Mouse (Mus musculus) stomach, postnatal 0 days (tissue): Measurements from ENCODE around the gene Mrpl19. TPM values are rescaled to one million over a fixed set of nuclear protein-coding genes. Genes with fewer than 3 reads are reported as not detected.

Experiments
- ATAC-seq: fragments of 200-750 bp; cut with Nextera tagmentation; 2 replicates; pipeline ENCODE4 v1.8.0; 2017; ENCODE audit not compliant: low FRiP score, low TSS enrichment
- DNase-seq: peaks from one replicate; pipeline ENCODE4 v3.0.0-alpha.2; 2016; ENCODE audit warnings: low spot score
- H3K27ac ChIP-seq: fragments of 300-500 bp; sonication (generic); replicated peaks from 2 replicates; pipeline ENCODE4 v1.5.1; 2014; ENCODE audit warnings: mild to moderate bottlenecking, control low read depth
- H3K27me3 ChIP-seq: fragments of 300-500 bp; sonication (generic); 2 replicates; pipeline ENCODE4 v1.6.1; 2014; ENCODE audit warnings: low read length; ENCODE audit not compliant: control insufficient read depth, insufficient read depth
- H3K36me3 ChIP-seq: fragments of 300-500 bp; sonication (generic); 2 replicates; pipeline ENCODE4 v1.6.1; 2014; ENCODE audit warnings: low read length, mixed read lengths; ENCODE audit not compliant: control insufficient read depth, insufficient read depth
- H3K4me1 ChIP-seq: fragments of 300-500 bp; sonication (generic); replicated peaks from 2 replicates; pipeline ENCODE4 v1.6.1; 2014; ENCODE audit warnings: antibody characterized with exemption; ENCODE audit not compliant: control insufficient read depth, insufficient read depth
- H3K4me2 ChIP-seq: fragments of 300-500 bp; sonication (generic); replicated peaks from 2 replicates; pipeline ENCODE4 v1.6.1; 2014; ENCODE audit warnings: low read depth, mild to moderate bottlenecking, control low read depth, moderate library complexity
- H3K4me3 ChIP-seq: fragments of 300-500 bp; sonication (generic); 2 replicates; pipeline ENCODE4 v1.5.1; 2014; ENCODE audit warnings: low read depth, low read length, control low read depth
- H3K9ac ChIP-seq: fragments of 300-500 bp; sonication (generic); 2 replicates; pipeline ENCODE4 v1.6.1; 2014; ENCODE audit warnings: mild to moderate bottlenecking, low read length, control low read depth, mixed read lengths
- H3K9me3 ChIP-seq: fragments of 300-500 bp; sonication (generic); 2 replicates; pipeline ENCODE4 v1.6.1; 2016; ENCODE audit warnings: low read length; ENCODE audit not compliant: control insufficient read depth
- CTCF ChIP-seq: IDR thresholded peaks from 2 replicates; pipeline ENCODE4 v1.5.1; 2016; ENCODE audit warnings: antibody characterized with exemption, low read depth, mild to moderate bottlenecking, moderate library complexity
- EP300 ChIP-seq: optimal IDR thresholded peaks from 2 replicates; pipeline ENCODE3; 2016; ENCODE audit warnings: antibody characterized with exemption
- WGBS: fragments of 180-500 bp; shearing (Covaris S2); extraction: QIAGEN DNeasy Blood & Tissue Kit; methylation state at CpG from one replicate; pipeline ENCODE4 v1.1.7; 2014; 5-methylcytosine and 5-hydroxymethylcytosine counted together
- polyA plus RNA-seq: library from polyadenylated mRNA; unstranded; fragments of >200 nt; fragmentation: Nextera tagmentation; extraction: Ambion mirVana; gene quantifications from 2 replicates; pipeline ENCODE4 v1.2.1, GENCODE M21; 2015

Gene Mrpl19
- polyA plus RNA-seq, 1 experiment from 2014 or later = 28.6 TPM

DNA sequence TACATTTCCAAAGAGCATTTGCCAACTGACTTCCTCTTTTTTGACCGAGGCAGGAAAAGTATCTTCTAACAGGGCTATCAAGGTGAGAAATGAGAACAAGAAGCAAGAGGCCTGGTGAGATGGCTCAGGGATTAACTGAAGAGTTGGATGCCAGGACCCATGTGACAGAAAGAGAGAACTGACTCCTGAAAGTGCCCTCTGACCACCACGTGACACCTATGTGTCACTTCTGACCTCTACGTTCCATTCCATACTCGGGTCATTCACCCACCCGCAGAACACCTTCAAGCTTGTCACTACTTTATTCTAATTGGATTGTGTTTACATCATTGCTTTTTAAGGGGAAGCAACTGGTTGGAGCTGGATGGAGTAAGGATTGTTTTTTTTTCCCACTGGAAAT, 20.8 kb upstream of the Mrpl19 start:
- H3K36me3 ChIP-seq = no peaks in the 10 kb centered on the region
- ATAC-seq = no peak
- no peak overlapping the region for H3K4me3 ChIP-seq
- TF ChIP-seq EP300 (no peak), CTCF (no peak)
- no peak overlapping the region for H3K4me2 ChIP-seq
- no peaks in the 10 kb centered on the region for H3K9me3 ChIP-seq
- no peak for DNase-seq
- H3K4me1 ChIP-seq = no peaks in the 10 kb centered on the region
- no peak overlapping the region for H3K27ac ChIP-seq
- no peaks in the 10 kb centered on the region for H3K27me3 ChIP-seq
- 35% methylated on average over 5 of the region's 5 CpGs for WGBS
- H3K9ac ChIP-seq = no peak overlapping the region

DNA sequence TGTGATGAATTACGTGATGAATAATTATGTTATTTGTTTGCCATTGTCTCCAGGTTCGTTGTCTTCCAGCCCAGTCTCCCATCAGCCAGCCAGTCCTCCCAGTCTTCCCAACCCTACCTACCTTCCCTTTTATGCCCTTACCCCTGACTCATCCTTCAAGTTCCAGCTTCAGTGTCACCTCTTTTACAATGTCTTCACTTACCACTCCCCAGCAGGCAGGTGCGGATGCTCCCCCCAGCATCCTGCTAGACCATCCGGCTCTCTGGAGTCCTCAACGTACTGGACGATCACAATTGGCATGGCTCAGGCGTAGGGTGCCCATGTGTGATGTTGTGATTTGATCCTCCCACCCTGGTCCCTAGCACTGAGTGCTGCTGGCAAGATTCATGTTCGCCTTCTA, 20.4 kb upstream of the Mrpl19 start:
- Histone ChIP-seq H3K4me1 (no peaks in the 10 kb centered on the region), H3K36me3 (no peaks in the 10 kb centered on the region), H3K9ac (no peak overlapping the region), H3K4me2 (no peak overlapping the region), H3K27me3 (no peaks in the 10 kb centered on the region), H3K4me3 (no peak overlapping the region), H3K27ac (no peak overlapping the region), H3K9me3 (no peaks in the 10 kb centered on the region)
- TF ChIP-seq EP300 (no peak), CTCF (no peak)
- 86% methylated on average over 8 of the region's 8 CpGs for WGBS
- ATAC-seq (no peak), DNase-seq (no peak)

DNA sequence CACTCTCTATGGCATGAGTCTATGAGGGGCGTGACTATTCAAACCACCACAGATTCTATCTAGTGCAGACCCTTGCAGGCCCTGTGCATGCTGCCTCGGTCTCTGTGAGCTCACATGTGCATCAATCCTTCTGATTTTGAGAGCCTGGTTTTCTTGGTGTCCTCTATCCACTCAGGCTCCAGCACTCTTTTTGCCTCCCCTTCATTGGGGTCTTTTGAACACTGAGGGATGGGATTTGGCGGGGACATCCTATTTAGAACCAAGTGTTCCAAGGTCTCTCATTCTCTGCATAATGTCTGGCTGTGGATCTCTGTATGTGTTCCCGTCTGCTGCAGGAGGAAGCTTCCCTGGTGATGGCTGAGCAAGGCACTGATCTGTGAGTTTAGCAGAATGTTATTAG, 13.5 kb upstream of the Mrpl19 start:
- Histone ChIP-seq H3K36me3 (no peaks in the 10 kb centered on the region), H3K4me3 (no peak overlapping the region), H3K9me3 (no peaks in the 10 kb centered on the region), H3K27ac (no peak overlapping the region), H3K4me1 (no peaks in the 10 kb centered on the region), H3K4me2 (no peak overlapping the region), H3K9ac (no peak overlapping the region), H3K27me3 (no peaks in the 10 kb centered on the region)
- DNase-seq = no peak
- no peak for TF ChIP-seq CTCF
- no peak for TF ChIP-seq EP300
- ATAC-seq = no peak
- 84% methylated on average over 4 of the region's 4 CpGs for WGBS

DNA sequence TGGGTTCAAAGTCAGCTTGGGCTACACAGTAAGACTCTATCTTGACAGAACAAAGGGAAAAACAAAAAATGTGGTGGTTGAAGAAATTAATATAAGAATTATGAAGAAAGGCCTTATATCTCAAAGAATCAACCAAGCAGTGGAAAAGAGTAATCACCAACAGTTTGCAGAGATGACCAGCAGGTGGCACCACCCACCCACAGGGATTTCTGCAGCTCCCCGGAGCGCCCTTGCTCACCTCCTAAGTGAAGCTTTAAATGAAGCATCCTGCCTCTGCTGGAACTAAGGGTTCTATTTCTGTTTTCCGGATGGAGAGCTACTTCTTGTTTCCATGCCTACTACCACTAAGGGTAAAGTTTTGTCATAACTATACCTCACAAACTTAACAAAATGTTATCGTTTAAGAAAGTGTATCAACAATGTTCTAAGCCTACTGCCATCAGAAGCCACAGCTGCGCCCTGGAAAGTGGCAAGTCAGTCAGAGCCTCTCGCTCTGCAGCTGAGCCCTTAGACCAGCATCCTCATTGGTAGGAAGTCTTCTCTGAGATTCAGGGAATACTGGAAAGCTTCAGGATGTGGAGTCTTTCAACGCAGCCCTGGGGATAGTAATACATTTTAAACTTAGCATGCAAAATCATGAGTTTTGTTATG, 10.3 kb upstream of the Mrpl19 start:
- Histone ChIP-seq H3K36me3 (no peaks in the 10 kb centered on the region), H3K27me3 (no peaks in the 10 kb centered on the region), H3K4me1 (no peaks in the 10 kb centered on the region), H3K27ac (no peak overlapping the region), H3K9me3 (no peaks in the 10 kb centered on the region), H3K4me3 (no peak overlapping the region), H3K4me2 (no peak overlapping the region), H3K9ac (no peak overlapping the region)
- DNase-seq (peak; percentile 77), ATAC-seq (0 out of 2 replicates have a peak, but pooled peaks have one; percentile 38)
- 24% methylated on average over 7 of the region's 7 CpGs for WGBS
- TF ChIP-seq EP300 (no peak), CTCF (peak; percentile 95)

DNA sequence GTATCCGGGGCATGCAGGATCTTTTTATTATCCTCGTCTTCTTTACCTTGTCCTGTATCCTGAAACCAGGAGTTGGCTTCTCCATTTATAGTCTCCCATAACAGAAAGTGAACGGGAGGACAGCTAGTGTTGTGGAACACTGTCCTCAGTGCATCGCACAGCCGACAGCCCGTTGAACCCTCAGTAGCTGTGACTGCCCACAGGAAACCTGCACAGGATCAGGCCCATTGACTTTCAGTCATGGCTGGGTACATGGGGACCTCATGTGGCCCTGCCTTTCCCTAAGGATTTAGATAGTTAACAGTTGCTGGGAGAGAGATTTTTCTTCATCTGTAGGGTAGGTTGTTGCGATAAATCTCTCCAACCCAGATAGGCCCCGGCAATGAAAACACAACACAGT, 6.8 kb upstream of the Mrpl19 start:
- Histone ChIP-seq H3K9ac (no peak overlapping the region), H3K27ac (no peak overlapping the region), H3K4me1 (no peaks in the 10 kb centered on the region), H3K4me3 (no peak overlapping the region), H3K27me3 (no peaks in the 10 kb centered on the region), H3K36me3 (no peaks in the 10 kb centered on the region), H3K4me2 (no peak overlapping the region), H3K9me3 (no peaks in the 10 kb centered on the region)
- TF ChIP-seq EP300 (no peak), CTCF (no peak)
- no peak for DNase-seq
- ATAC-seq = no peak
- WGBS = 82% methylated on average over 8 of the region's 8 CpGs

DNA sequence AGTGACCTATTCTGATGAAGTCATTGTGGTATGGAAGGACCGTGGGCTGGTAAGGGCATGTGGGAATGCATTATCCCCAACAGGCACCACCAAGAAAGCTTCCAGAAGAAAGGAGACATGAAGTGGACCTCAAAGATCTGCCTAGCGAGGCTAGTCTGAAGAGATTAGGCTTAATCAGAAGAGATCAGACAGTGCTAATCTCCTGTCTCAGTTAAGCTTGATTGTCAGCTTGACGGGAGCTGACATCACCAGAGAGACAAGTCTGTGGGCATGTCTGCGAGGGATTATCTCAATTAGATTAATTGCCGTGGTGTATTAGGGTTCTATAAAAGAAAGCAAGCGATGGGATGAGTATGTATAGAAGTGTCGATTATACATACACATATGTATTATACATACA, 5.4 kb upstream of the Mrpl19 start:
- no peak for ATAC-seq
- TF ChIP-seq EP300 = no peak
- H3K27me3 ChIP-seq = no peaks in the 10 kb centered on the region

More for the DNA sequence above, 5.4 kb upstream of the Mrpl19 start:
- H3K4me1 ChIP-seq = no peaks in the 10 kb centered on the region
- WGBS = 80% methylated on average over 7 of the region's 7 CpGs
- no peaks in the 10 kb centered on the region for H3K36me3 ChIP-seq
- H3K27ac ChIP-seq = no peak overlapping the region
- H3K9me3 ChIP-seq = no peaks in the 10 kb centered on the region
- no peak for DNase-seq
- no peak overlapping the region for H3K4me2 ChIP-seq
- H3K9ac ChIP-seq = no peak overlapping the region
- H3K4me3 ChIP-seq = no peak overlapping the region
